Mouse (Mus musculus): ENCODE results near the gene Thbs4.

GRCm38 (mm10) chr13:92780927-92781326 lies 13.7 kb downstream of the Thbs4 start:
- TF ChIP-seq MAFK (IDR thresholded peaks at IDR 0.05; ENCODE audit: insufficient read depth, low read depth, low read length), result no peak
- TF ChIP-seq ZC3H11A (IDR thresholded peaks at IDR 0.05; ENCODE audit: borderline replicate concordance, low read depth, low read length), result no peak
- no peak for TF ChIP-seq ZNF384 (IDR thresholded peaks at IDR 0.05; ENCODE audit: low read depth, low read length)
- TF ChIP-seq HCFC1 (IDR thresholded peaks at IDR 0.05; ENCODE audit: borderline replicate concordance, insufficient read depth, low read length), result no peak
- TF ChIP-seq CHD2 (IDR thresholded peaks at IDR 0.05; ENCODE audit: low read depth, low read length), result no peak
